Mouse (Mus musculus): ENCODE results near the gene Chchd1.
A peak's percentile ranks its signal among the peaks of the same experiment; 100 is the strongest.

Gene Chchd1

DNA sequence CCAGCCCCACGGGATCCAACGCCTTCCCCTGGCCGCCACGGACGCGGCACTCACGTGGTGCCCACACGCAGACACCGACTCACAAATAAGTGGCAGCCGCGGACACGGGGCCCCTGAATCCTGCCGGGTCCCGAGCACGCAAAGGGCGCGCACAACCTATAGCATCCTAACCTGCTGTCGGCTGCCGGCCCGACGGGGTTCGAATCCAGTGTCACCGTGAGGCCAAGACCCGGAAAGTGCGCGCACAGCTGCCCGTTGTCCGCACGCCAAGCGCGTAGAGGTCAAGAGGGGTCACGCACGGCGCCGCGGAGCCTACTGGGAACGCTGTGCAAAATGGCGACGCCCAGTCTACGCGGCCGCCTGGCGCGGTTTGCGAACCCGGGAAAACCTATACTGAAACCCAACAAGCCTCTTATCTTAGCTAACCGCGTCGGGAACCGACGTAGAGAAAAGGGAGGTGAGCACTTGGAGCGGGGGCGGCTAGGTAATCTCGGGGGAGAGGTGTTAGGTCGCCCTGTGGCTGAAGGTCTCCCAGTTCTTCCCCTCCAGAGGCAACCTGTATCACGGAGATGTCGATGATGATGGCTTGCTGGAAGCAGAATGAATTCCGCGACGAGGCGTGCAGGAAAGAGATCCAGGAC is at the start of gene Chchd1:
Gene Chchd1, plus strand, starts transcription at position 266 of the 641 bp plus-strand sequence.
- peak; percentile 80 for DNase-seq (ENCODE audit: low read depth)

DNA sequence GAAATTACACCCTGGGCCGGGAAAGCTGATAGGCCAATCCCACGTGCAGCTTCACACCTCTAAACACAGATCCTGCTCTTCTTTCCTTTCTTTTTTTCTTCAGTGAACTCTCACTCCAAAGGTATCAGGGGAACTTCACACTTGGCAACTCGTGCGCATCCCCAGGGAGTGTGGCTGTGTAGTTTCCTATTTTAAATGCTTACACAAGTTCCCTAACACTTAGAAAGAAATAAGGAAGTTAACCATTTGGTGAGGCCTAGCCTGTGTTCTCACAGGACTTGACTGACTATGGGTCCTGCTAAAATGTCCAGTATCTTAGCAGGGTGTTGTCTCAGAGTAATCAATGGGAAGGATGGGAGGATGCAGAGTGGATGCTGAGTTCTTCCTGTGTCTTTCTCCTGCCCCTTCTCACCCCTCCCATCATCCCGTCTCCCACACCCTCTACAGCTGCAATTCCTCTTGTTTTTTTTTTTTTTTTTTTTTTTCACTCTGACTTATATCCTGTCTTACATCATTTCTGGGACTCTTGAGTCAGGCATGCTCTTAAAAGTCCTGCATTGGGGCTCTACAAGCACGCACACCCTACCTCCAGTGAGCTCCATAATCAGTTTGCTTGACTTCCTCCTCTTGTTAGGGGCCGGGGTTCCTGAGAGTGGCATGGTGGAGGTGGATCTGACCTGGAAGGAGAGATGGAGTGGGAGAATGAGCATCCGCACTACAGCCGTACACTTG is 48.0 kb upstream of the Chchd1 start:
- DNase-seq (ENCODE audit: low read depth): no peak

DNA sequence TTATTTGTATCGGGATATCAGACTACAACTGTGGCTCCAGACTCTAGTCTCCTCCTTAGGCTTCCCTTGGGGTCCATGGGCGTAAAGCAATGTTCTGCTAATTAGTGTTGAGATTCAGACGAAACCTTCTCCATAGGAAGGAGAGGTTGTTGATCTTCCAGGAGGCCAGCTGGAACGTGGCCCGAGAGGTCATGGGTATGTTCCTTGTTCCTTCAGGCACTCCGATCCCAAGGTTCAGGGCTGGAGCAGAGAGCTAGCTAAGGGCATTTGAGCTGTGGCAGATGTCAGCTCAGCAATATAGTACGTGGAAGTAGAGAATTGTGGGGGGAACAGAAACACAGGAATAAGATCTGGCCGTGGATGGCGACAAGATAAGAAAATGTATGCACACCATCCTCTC is 47.1 kb upstream of the Chchd1 start:
- no peak for DNase-seq (ENCODE audit: low read depth)

DNA sequence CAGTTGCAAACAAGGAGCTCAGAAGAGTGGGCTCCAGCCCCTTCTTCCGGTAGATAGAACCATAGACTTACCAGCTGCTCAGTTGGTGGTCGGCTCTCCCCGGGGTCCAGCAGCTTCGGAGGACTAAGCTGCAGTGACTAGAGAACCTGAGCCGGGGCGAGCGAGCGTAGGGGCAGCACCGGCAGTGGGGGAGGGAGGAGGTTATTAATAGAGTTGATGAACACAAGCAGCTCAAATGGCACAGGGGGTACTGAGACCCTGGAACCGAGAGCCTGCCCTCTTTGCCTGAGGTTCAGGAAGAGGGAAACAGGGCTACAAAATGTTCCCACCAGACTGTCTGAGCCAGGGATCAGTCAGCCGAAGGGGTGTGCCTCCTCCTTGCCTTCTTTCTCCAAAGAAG is 46.4 kb upstream of the Chchd1 start, which contains the start of gene Myoz1:
Gene Myoz1, minus strand, starts transcription at position 180 of the 400 bp plus-strand sequence.
- DNase-seq (ENCODE audit: low read depth): no peak

- peak; percentile 74 for DNase-seq (ENCODE audit: low read depth)
These were observed 44.5 kb upstream of the Chchd1 start for GRCm38 (mm10) chr14:20658326-20658725.

DNA sequence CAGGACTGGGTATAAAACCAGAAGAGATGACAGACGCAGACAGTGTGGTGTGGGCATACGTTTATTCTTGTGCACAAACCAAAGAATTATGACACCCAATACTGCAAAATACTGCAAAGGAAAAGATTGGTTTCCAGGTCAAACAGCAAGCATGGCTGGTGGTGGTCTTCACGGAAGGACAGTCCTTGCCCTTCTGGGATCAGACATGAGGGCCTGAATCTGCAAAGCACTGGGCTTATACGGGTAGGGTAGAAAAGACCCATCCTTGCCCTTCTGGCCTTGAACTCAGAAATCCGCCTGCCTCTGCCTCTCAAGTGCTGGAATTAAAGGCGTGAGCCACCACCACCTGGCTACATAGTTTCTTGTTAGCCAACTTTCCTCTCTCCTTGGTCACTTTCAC is 43.9 kb upstream of the Chchd1 start:
- DNase-seq (ENCODE audit: low read depth): no peak

- no peak for DNase-seq (ENCODE audit: low read depth)
These were observed 43.1 kb upstream of the Chchd1 start for GRCm38 (mm10) chr14:20659687-20660086.

DNA sequence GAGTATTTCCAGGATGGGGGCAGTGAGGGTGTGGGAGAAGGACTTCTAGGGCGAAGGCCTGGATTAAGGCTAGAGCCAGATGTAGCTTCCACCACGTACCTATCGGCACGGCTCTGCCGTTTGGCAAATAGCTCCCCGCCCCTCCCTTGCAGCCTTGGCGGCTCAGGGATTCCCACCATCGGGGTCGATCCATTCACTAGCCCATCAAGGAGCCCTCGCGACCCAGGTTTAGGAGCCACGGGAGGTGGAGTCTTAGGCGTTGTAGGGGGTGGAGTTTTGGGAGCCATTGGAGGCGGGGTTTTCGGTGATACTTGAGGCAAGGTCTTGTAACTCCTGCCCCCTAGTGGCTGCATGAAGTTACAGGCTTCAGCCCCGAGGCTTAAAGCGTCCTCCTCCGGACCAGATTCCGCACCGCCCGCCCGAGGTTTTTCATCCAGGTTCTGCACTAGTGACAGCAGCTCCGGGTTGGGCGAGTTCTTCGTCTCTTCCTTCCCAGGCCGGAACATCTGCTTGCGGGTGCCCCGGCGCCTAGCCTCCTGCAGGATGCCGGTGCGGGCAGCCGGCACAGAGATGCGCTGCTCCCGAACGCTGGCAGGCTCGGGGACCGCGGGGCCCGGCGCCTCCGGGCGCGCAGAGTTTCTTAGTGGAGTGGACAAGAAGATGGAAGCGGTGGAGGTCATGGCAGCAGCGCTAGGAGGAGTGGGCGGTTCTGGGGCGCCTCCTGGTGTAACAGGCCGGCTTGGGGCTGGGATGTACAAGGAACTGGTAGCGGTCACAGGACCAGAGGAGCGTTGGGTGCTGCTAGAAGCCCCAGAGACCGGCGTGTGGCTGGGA is 41.8 kb upstream of the Chchd1 start:
- peak; percentile 97 for DNase-seq (ENCODE audit: low read depth)

- no peak for DNase-seq (ENCODE audit: low read depth)
These were observed 41.0 kb upstream of the Chchd1 start for GRCm38 (mm10) chr14:20661661-20662331.

GRCm38 (mm10) chr14:20662740-20663139 is 40.1 kb upstream of the Chchd1 start:
- no peak for DNase-seq (ENCODE audit: low read depth)

GRCm38 (mm10) chr14:20663601-20664000 is 39.2 kb upstream of the Chchd1 start:
- no peak for DNase-seq (ENCODE audit: low read depth)

DNA sequence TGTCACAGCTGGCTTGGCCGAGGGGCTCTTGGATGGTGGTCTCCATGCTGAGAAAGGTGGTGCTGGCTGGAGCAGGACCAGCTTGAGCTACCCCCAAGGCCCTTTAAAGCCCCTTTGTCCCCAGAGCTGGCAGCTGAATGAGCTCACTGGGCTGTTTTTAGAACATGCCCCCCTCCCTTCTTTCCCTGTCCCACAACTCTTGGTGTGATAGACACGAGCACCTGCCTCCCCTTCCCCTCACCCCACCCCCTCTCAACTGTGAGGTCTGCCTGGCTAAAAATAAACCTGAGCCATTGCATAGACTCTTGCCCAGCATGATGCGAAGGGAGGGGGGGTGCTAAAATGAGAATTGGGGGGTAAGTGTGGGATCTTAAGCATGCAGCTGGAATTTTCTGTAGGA is 38.4 kb upstream of the Chchd1 start:
- DNase-seq (ENCODE audit: low read depth): no peak

DNA sequence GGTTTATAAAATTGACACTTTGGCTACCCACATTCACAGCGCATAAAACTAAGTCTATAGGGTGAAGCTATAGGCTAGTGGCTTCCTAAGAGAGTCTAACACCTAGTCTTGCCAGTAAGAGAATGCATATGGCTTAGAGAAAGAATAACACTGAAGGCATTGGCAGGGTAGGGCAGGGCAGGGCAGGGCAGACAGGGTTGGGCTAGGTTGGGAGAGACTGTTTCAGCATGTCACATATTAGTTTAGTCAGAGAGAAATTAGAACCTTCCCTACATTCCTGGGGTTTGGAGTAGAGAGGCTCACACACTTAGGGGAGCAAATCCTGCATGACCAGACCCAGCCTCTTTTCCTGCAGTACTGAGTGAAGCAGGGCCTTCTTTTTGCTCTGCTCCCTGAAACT is 35.3 kb upstream of the Chchd1 start:
- DNase-seq (ENCODE audit: low read depth): no peak

- DNase-seq (ENCODE audit: low read depth): no peak
These were observed 34.5 kb upstream of the Chchd1 start, which contains the start of gene Synpo2l for GRCm38 (mm10) chr14:20668154-20668810. Gene Synpo2l, minus strand, starts transcription at chr14:20668354.

DNA sequence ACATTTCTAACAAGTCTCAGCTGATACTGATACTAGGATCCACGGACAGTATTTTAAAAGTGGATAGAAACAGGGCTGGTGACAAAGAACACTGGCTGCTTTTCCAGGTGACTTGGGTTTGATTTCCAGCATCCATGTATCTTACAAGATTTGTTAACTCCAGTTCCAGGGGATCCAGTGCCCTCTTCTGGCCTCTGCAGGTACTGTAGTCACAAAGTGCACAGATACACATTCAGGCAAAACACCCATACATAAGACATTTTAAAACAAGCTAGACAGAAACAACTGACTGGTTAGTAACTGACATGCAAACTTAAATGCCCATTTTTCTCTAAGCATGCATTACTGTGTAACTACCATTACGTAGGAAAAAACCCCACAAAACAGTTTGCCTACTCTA is 29.8 kb upstream of the Chchd1 start:
- DNase-seq (ENCODE audit: low read depth): peak; percentile 70

- DNase-seq (ENCODE audit: low read depth): no peak
These were observed 29.1 kb upstream of the Chchd1 start for GRCm38 (mm10) chr14:20673735-20674063.

DNA sequence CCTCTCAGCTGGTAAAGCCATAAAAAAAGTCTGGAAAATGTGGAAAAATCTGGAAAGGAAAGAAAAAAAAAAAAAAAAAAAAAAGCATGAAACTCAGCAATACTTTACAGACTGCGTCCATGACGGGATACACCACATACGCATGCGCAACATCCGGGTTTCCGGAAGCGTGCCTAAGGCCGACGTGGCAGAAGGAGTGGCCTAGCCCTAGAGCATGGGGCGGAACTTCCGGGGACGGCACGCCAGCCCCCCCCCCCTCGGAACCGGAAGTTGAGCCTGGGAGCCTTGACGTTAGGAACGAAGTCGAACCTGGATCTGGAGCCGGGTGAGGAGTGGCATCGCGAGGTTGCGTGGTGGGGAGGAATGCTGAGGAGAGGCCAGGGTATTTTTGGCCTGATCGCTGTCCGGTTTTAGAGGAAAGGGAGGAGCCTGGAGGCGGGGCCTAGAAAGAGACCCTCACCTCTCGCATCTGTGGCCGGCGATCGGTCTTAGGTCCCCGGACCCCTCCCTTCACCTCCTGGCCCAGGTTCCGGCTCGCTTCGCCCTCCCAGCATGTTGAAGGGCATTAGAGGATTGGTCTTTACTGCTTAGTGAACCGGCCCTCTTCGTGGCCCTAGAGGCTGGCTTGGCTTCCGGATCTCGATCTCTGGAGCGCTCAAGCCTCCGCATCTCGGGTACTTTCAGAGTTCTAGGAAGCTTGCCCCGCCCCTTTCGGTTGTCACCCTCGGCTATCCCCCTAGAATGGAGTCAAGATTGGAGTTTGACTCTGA is 28.6 kb upstream of the Chchd1 start, which contains the start of gene Sec24c:
Gene Sec24c, plus strand, starts transcription at position 245 of the 770 bp plus-strand sequence.
- DNase-seq (ENCODE audit: low read depth): peak; percentile 99

GRCm38 (mm10) chr14:20677906-20678305 is 24.9 kb upstream of the Chchd1 start:
- DNase-seq (ENCODE audit: low read depth): no peak

- DNase-seq (ENCODE audit: low read depth): peak; percentile 27
These were observed 21.1 kb upstream of the Chchd1 start for GRCm38 (mm10) chr14:20681742-20682141.

- DNase-seq (ENCODE audit: low read depth): peak; percentile 90
These were observed 20.3 kb upstream of the Chchd1 start for GRCm38 (mm10) chr14:20682498-20682897.

- DNase-seq (ENCODE audit: low read depth): no peak
These were observed 16.2 kb upstream of the Chchd1 start for GRCm38 (mm10) chr14:20686576-20686975.

All from naive thymus-derived CD4-positive, alpha-beta T cell, adult 2 months (primary cell).